Mouse (Mus musculus): ENCODE measurements at regions not wholly inside any gene's neighbourhood (a gene's known extent, or its start where the extent isn't known, plus 50 kb on each side); places are given as distances from the start of the nearest gene placed in this dataset.

- CTCF ChIA-PET: interaction anchor here in 2 of 4 experiments (0.5 to 1.2 kb wide), 6 partner anchors 20 to 422 kb away, joined by 3 to 4 read pairs (median 3); partner anchors contain the start of gene Chodl (in 1 of the 2)
- POLR2A ChIA-PET: interaction anchor here in 1 of 4 experiments (0.7 kb wide), 1 partner anchor 9 kb away, joined by 3 read pairs; no protein-coding TSS in a partner anchor
Measured at GRCm38 (mm10) chr16:78637452-78637851, 60.9 kb upstream of the D16Ertd472e start.

DNA sequence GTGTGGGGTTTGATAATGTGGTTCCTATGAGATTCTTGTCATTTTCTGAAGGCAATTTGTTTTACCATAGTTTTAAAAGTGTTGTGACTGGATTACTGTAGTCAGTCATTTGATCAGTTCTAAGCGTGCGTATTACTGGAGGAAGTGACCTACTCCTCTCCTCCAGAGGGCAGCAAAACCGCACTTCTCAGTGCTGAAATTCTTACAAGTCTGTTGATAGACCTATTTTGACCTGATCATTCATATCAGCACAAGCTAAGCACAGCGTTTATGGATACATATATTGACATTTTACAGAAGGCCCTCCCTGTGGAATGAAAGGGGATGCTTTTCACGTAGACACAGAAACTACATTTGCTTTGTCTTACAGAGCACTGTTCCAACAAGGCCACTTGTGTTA lies 60.5 kb upstream of the D16Ertd472e start:
- ChIA-PET CTCF (interaction anchor here in 2 of 4 experiments (0.5 to 1.2 kb wide), 6 partner anchors 19 to 423 kb away, joined by 3 to 4 read pairs (median 3); partner anchors contain the start of gene Chodl (in 1 of the 2)), POLR2A (interaction anchor here in 1 of 4 experiments (0.7 kb wide), 1 partner anchor 9 kb away, joined by 3 read pairs; no protein-coding TSS in a partner anchor)

GRCm38 (mm10) chr16:78635774-78636173 lies 59.3 kb upstream of the D16Ertd472e start:
- ChIA-PET POLR2A (no interaction called here), CTCF (interaction anchor here (0.5 to 2.2 kb wide), 24 partner anchors 9 to 257 kb away, joined by 3 to 14 read pairs (median 4); no protein-coding TSS in a partner anchor)

- POLR2A ChIA-PET: no interaction called here
- CTCF ChIA-PET: interaction anchor here (0.5 to 2.2 kb wide), 25 partner anchors 10 to 257 kb away, joined by 3 to 14 read pairs (median 4); no protein-coding TSS in a partner anchor
Measured at GRCm38 (mm10) chr16:78635257-78635656, 58.7 kb upstream of the D16Ertd472e start.

- POLR2A ChIA-PET: interaction anchor here in 1 of 4 experiments (0.6 kb wide), 1 partner anchor 31 kb away, joined by 3 read pairs; no protein-coding TSS in a partner anchor
- CTCF ChIA-PET: interaction anchor here in 2 of 4 experiments (1.8 to 2.1 kb wide), 2 partner anchors 13 kb away, joined by 4 to 6 read pairs; no protein-coding TSS in a partner anchor
Measured at GRCm38 (mm10) chr16:78631797-78632196, 55.3 kb upstream of the D16Ertd472e start.

DNA sequence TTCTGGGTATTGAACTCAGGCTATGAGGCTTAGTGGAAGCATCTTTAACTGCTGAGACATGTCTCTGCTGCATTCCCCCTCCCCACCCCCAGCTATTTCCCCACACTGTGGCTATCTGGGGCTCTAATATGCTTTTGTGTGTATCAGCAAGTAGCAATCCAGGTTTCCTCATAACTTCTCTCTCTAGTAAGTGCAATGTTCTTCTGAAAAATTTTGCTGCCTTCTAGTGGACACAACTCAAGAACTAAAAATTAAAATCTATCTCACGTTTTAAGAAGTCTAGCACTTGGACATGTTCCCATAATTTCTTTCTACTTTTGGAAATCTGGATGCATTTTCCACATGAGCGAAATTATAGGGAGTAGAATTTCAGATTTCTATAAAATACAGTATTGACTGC lies 50.3 kb upstream of the D16Ertd472e start:
- CTCF ChIA-PET: no interaction called here
- POLR2A ChIA-PET: no interaction called here

All from embryonic stem cell, embryonic (primary cell).